9 mouse cellular contexts compared by ENCODE assay signal in the genomic region with DNA sequence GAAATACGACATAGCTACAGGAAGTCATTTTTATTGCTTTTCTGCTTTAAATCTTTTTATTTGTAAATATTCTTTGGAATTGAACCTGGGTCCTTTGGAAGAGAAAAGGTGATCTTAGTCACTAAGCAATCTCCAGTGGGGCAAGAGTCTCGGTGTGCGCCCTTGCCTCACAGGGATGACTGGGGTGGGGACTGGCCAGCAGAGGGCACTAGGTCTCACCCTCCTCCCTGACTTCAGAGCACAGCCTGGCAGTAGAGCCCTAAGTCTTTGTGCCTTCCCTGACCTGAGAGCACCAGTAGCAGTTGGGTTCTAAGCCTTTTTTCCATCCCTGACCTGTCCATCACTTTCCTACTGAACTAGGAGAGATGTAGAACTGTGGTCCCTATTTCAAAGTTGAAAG.
DNase-seq lines count a peak whose midpoint lies in the region; ATAC-seq and TF ChIP-seq lines count a peak whose summit lies in the region.
"Had no signal": no experiment of that assay in that cellular context is flagged by ENCODE, and none has a peak within 500 bp of the region (broad histone marks: within the 10 kb centered on the region; RNA-seq: fewer than 3 reads in every experiment).

No protein-coding gene starts in this region.

- no peak overlapping the region for H3K27ac ChIP-seq in kidney, adult 2 months (ENCODE audit: insufficient read depth, low read depth, low read length)
- no peak overlapping the region for H3K27ac ChIP-seq in kidney, embryonic 16.5 days (ENCODE audit: low read length)
- no peak overlapping the region for H3K27ac ChIP-seq in olfactory bulb, adult 2 months (ENCODE audit: insufficient read depth, low read depth, low read length)
- H3K27ac ChIP-seq in forebrain, embryonic 12.5 days: no peak overlapping the region
- H3K27ac ChIP-seq: embryonic facial prominence, embryonic 15.5 days; limb, embryonic 13.5 days had no signal

- WGBS in kidney, adult 2 months: 67% methylated on average over 3 of the region's 3 CpGs
- 69% methylated on average over 3 of the region's 3 CpGs for WGBS in kidney, embryonic 16.5 days
- 90% methylated on average over 3 of the region's 3 CpGs for WGBS in olfactory bulb, adult 2 months
- 74% methylated on average over 3 of the region's 3 CpGs for WGBS in forebrain, embryonic 12.5 days

- no peak for ATAC-seq in kidney, embryonic 16.5 days (ENCODE audit: low FRiP score, low TSS enrichment)
- no peak for ATAC-seq in forebrain, embryonic 12.5 days (ENCODE audit: low FRiP score)

- intact Hi-C loops in heart, postnatal 36 days (cut with DNase I): loop anchor here (1.0 kb wide), 1 partner anchor 60 kb away; no protein-coding TSS in a partner anchor

- DNase-seq in kidney, adult 2 months: peak; percentile 40
- DNase-seq in adrenal gland, adult 2 months: peak; percentile 45
- peak; percentile 41 to 47 for DNase-seq in heart, postnatal 36 days

- peak; percentile 61 for TF ChIP-seq CTCF in kidney, adult 2 months (conservative IDR thresholded peaks at IDR 0.05; ENCODE audit: insufficient read depth, insufficient read length, low read depth, low read length)
- peak; percentile 36 for TF ChIP-seq CTCF in E14TG2a.4 (conservative IDR thresholded peaks at IDR 0.05; ENCODE audit: low read length)
- TF ChIP-seq CTCF in olfactory bulb, adult 2 months (IDR thresholded peaks at IDR 0.05; ENCODE audit: insufficient read depth, low read depth, low read length): 0 out of 2 replicates have a peak, but pooled peaks have one; percentile 14

- no peaks in the 10 kb centered on the region for H3K36me3 ChIP-seq in kidney, adult 2 months (ENCODE audit: control insufficient read depth, insufficient read depth, low read length)
- H3K36me3 ChIP-seq in kidney, embryonic 16.5 days (ENCODE audit: insufficient read depth, low read length): no peaks in the 10 kb centered on the region
- no peaks in the 10 kb centered on the region for H3K36me3 ChIP-seq in E14TG2a.4 (ENCODE audit: insufficient read depth, low read length)
- no peaks in the 10 kb centered on the region for H3K36me3 ChIP-seq in forebrain, embryonic 12.5 days (replicated peaks)
- H3K36me3 ChIP-seq: embryonic facial prominence, embryonic 15.5 days; limb, embryonic 13.5 days had no signal

- H3K4me1 ChIP-seq in kidney, adult 2 months (ENCODE audit: control insufficient read depth, insufficient read depth, low read length): no peaks in the 10 kb centered on the region
- H3K4me1 ChIP-seq in kidney, embryonic 16.5 days (ENCODE audit: insufficient read depth, low read length): no peaks in the 10 kb centered on the region
- peaks cover 8% of the 10 kb centered on the region for H3K4me1 ChIP-seq in E14TG2a.4 (replicated peaks; ENCODE audit: low read depth, low read length)
- H3K4me1 ChIP-seq in olfactory bulb, adult 2 months (ENCODE audit: control insufficient read depth, insufficient read depth, low read length): peaks cover 11% of the 10 kb centered on the region
- peaks cover 36% of the 10 kb centered on the region for H3K4me1 ChIP-seq in forebrain, embryonic 12.5 days
- H3K4me1 ChIP-seq: embryonic facial prominence, embryonic 15.5 days; limb, embryonic 13.5 days had no signal

- H3K4me2 ChIP-seq in kidney, embryonic 16.5 days (replicated peaks; ENCODE audit: low read depth, low read length): no peak overlapping the region
- no peak overlapping the region for H3K4me2 ChIP-seq in forebrain, embryonic 12.5 days
- H3K4me2 ChIP-seq: embryonic facial prominence, embryonic 15.5 days; limb, embryonic 13.5 days had no signal

- H3K9ac ChIP-seq in kidney, embryonic 16.5 days (replicated peaks; ENCODE audit: low read length): no peak overlapping the region
- H3K9ac ChIP-seq in forebrain, embryonic 12.5 days: no peak overlapping the region
- H3K9ac ChIP-seq: embryonic facial prominence, embryonic 15.5 days; limb, embryonic 13.5 days had no signal

- no peak for TF ChIP-seq POLR2A in kidney, adult 2 months (IDR thresholded peaks at IDR 0.05; ENCODE audit: low read depth, low read length)
- TF ChIP-seq POLR2A in olfactory bulb, adult 2 months (IDR thresholded peaks at IDR 0.05; ENCODE audit: insufficient read depth, low read depth, low read length): no peak

- H3K4me3 ChIP-seq in kidney, adult 2 months (ENCODE audit: insufficient read depth, low read depth, low read length): no peak overlapping the region
- no peak overlapping the region for H3K4me3 ChIP-seq in kidney, embryonic 16.5 days (ENCODE audit: low read length)
- H3K4me3 ChIP-seq in E14TG2a.4 (replicated peaks; ENCODE audit: low read length): no peak overlapping the region
- no peak overlapping the region for H3K4me3 ChIP-seq in olfactory bulb, adult 2 months (ENCODE audit: insufficient read depth, low read depth, low read length)
- H3K4me3 ChIP-seq in forebrain, embryonic 12.5 days (replicated peaks): no peak overlapping the region
- H3K4me3 ChIP-seq: embryonic facial prominence, embryonic 15.5 days; limb, embryonic 13.5 days had no signal

- no peaks in the 10 kb centered on the region for H3K9me3 ChIP-seq in kidney, embryonic 16.5 days (ENCODE audit: low read length)
- H3K9me3 ChIP-seq in E14TG2a.4 (ENCODE audit: low read length): no peaks in the 10 kb centered on the region
- H3K9me3 ChIP-seq in forebrain, embryonic 12.5 days: no peaks in the 10 kb centered on the region
- H3K9me3 ChIP-seq: embryonic facial prominence, embryonic 15.5 days; limb, embryonic 13.5 days had no signal

- no peaks in the 10 kb centered on the region for H3K27me3 ChIP-seq in kidney, adult 2 months (replicated peaks; ENCODE audit: control insufficient read depth, insufficient read depth, low read length)
- H3K27me3 ChIP-seq in kidney, embryonic 16.5 days (ENCODE audit: insufficient read depth, low read length): no peaks in the 10 kb centered on the region
- H3K27me3 ChIP-seq in E14TG2a.4 (ENCODE audit: insufficient read depth, low read length): peaks cover 82% of the 10 kb centered on the region
- peaks cover 55% of the 10 kb centered on the region for H3K27me3 ChIP-seq in forebrain, embryonic 12.5 days
